Mouse (Mus musculus) cerebellum, adult 2 months (tissue): ENCODE results near the gene Ptk6.

Experiments used
- CTCF ChIP-seq: fragments of 200-500 bp; IDR thresholded peaks from 2 replicates; pipeline ENCODE4 v1.5.1; 2011; ENCODE audit warnings: low read depth, mild to moderate bottlenecking, control low read depth, low read length, moderate library complexity, borderline replicate concordance; ENCODE audit not compliant: insufficient read depth
- POLR2A ChIP-seq: fragments of 200-500 bp; IDR thresholded peaks from 2 replicates; pipeline ENCODE4 v1.6.1; 2011; ENCODE audit warnings: low read length, control low read depth, borderline replicate concordance; ENCODE audit not compliant: insufficient read depth

GRCm38 (mm10) chr2:181202886-181203285 lies 297 bp upstream of the Ptk6 start:
- TF ChIP-seq CTCF (no peak), POLR2A (no peak)
